Mouse (Mus musculus) skeletal muscle tissue, adult 2 months (tissue): ENCODE results near the gene D10Wsu102e.
"Not testable (repeated sequence)": the region's sequence is repeated elsewhere in the genome, so short reads cannot be mapped to it uniquely, and the experiment has no call there.

Source experiments
- DNase-seq: peaks from one replicate; pipeline ENCODE4 v3.0.0-alpha.2; 2012; ENCODE audit warnings: low read depth, low spot score

D10Wsu102e gene

DNA sequence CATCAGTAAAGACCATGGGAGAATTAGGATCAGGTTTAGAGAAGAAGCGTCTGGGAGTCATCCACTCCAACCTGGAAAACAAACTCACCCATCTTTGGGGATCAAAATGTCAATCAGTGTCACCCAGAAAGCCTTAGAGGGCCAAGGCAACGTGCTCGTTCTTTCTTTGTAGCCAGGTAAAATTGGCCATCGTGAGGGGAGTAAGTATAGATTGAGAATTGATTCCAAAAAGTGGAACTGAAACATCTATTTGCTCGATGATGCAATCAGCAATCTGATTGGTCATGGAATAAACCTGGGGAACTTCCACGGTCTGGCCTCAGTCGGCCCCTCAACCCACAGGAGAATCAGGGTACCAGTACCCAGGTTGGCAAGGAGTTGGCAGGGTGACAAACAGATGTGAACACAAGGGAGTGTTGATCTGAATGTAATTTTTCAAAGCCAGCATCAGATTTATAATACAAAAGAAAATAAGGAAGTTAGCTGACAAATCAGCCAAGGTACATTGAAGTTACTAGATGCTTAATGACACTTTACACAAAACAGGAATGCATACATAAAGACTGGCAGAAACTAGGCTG lies 25.4 kb downstream of the D10Wsu102e start:
- no peak for DNase-seq

DNA sequence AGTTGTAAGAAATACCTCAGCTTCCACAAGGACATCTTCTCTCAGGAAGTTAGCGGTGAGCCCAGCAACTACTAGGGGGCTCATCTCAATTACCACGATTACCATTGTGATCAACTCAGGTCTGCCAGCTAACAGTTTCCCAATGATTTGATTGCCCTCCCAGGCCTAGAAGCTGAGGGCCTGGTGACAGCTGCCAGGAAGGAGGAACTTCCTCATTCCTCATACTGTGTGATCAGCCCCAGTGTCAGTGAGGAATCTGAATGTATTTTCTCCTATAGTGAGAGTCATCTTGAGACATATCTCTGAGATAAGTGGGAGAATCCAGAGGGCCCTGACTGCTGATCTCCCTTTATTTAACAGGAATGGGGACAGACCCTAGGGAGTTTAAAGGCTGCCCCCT lies 37.3 kb downstream of the D10Wsu102e start:
- no peak for DNase-seq

DNA sequence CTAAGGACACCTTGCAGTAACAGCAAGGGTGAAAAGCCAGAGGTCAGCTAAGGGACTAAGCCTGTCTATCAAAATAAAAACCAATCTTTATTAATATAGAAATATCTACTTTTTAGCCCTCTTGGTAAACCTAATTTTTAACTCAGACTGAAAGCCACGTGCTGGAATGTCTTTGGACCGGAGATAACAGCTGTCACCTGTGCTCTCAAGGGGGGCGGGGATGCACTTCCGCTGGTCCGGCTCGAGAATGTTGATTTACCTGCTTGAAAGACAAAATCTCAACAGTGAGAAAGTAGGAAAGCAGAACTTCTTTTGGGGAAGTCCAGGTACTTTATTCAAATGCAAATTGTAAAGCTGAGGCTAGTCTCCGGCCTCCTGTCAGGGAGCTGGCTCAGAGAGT lies 40.9 kb downstream of the D10Wsu102e start:
- DNase-seq, result not testable (repeated sequence)

DNA sequence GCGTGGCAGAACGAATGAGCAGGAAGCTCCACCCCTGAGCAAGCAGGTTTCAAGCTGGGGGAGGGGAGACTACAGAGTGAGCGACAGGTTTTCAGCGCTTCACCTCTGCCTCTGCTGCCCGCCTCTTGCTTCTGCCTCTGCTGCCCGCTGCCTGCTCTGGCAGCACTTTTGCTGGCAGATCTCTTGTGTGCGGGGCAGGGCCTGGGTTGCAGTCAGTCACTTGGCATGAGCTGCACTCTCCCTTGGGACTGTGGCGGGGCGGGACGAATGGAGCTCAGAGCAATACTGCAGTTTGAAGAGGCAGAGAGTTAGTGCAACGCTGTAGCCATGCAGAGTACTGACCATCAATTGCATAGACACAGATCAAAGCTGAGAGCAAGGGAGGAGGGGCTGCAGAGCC lies 45.0 kb downstream of the D10Wsu102e start:
- no peak for DNase-seq

DNA sequence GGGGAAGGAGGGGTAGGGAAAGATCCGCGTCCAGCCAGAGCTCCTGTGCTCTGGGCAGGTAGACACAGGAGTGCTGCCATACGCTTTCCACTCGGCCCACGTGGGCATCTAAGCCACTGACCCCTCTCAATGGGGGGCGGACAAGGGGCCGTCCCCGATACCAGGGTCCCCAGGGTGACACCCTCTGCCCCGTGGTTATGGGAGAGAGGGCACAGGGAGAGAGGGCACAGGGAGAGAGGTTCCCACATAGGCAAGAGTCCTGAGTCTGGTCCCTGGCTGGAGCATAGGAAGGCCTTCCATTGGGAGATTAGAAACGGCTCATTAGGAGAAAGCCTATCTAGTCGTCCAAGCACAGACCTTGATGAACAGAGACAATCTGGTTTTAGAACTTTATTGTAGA lies 45.7 kb downstream of the D10Wsu102e start:
- DNase-seq, result no peak

DNA sequence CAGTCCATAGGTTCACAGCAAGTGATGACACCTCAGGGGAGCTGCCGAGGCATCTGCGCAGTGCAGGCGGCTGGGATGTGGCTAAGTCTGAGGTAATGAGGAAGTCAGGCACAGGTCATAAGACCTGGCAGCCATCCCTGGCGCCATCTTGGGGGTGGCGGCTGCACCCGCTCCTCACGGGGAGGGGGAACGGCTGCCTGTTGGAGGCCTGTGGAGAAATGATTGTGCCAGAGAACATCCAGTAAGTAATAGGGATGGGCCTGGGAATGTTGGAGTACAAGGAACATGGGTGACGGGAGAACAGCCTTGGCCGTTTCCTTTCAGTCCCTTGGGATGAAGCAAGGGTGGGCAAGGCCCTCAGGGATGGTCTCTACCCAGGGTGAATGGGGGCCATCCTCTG lies 47.1 kb downstream of the D10Wsu102e start:
- no peak for DNase-seq

DNA sequence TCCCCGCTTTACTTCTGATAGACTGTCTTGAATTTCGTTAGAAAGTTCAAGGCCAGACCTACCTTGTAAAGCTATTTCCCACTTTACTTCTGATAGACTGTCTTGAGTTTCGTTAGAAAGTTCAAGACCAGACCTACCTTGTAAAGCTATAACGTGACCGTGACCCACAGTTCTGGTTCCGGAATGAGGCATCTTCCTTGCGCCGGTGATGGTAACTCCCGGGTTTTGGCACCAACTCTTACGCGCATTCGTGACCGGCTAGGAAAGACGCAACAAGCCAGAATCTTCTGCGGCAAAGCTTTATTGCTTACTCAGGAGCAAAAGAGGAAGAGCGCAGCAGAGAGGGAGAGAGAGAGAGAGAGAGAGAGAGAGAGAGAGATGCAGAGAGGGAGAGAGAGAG lies 58.4 kb downstream of the D10Wsu102e start:
- DNase-seq, result not testable (repeated sequence)

DNA sequence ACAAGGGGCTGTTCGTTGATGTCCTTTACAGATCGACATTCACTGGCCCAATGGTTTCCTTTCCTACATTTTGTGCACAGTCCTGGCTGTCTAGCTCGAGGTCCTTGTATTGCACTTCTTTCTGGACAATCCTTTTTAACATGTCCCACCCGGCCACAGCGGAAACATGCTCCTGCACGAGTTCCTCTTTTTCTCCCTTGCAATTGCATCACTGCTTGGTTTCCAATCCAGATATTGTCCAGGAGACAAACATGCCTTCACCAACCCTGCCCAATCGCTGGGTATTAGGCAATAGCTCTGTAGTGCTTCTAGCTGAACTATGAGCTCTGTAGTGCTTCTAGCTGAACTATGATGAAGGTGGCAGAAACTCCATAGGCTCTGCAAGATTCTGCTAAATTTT lies 88.6 kb downstream of the D10Wsu102e start:
- DNase-seq, result no peak

DNA sequence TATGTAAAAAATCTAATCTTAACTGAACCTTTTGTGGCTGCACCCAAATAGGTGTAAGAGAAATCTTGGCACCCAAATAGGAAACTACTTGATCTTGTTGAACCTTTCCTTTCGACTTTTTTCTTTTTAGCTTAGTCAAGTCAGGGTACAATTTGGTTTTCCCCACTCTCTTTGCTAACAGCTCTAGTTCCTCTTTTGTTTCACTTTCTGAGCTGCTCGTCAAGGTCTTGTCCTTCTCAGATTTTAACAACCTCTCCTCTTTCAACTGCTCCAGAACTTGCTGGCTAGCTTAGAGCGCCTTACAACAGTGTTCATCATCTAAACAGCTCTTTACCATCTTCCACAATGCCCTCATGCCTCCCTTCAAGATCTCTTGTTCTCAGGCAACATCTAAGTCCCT lies 97.5 kb downstream of the D10Wsu102e start:
- DNase-seq, result no peak

DNA sequence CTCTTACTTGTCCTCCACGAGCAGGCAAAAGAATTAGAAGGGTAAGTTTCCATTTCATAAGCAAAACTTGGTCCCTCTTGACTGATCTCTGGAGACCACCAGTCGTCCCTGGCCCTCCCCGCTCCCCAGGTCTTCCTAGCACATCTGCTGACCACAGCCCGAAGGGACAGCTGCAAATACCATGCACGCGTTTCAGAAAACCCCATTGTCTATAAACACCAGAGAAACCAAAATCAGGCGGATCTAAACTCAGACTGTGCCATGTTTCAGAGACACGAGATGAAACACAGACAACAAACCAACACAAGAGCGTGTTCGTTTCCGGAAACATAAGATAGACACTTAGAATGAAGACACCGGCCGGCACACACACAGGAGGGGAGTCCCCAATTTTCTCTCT lies 115.2 kb downstream of the D10Wsu102e start:
- DNase-seq, result no peak

DNA sequence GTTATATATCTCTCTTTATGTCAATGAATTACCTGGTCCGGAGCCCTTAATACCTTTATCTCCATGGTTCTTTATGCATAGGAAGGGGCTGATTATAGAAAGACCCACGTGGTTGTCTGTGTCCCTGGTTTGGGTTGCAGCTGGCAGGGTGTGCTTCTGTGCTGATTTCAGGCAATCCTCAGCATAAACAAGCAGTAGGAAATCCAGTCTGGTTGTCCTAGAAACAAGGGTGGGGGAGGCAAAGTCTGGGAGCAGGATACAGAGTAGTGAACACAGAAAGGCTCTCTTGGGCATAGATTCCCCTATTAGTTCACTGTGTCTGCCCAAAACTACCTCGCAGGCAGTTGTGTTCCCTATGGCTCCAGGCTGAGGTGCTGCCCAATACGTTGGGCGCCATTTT lies 117.3 kb downstream of the D10Wsu102e start:
- no peak for DNase-seq

DNA sequence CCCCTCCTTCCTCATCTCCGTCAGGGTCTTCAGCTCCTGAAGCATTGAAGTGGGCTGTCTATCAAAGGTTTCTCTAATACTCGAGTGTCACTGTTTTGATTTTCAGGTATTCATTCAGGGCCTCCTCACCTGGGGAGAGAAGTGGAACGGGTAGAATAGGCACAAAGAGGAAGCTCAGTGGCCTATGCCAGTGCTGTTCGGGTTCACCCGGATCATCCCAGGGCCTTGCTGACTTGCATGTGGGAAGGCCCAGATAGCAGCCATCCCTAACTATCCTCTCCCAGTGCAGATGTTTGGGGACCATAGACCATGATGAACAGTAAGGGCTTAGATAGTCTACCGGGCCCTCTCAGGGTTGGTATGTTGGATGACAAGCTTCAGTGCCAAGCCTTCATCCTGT lies 130.5 kb downstream of the D10Wsu102e start:
- no peak for DNase-seq

DNA sequence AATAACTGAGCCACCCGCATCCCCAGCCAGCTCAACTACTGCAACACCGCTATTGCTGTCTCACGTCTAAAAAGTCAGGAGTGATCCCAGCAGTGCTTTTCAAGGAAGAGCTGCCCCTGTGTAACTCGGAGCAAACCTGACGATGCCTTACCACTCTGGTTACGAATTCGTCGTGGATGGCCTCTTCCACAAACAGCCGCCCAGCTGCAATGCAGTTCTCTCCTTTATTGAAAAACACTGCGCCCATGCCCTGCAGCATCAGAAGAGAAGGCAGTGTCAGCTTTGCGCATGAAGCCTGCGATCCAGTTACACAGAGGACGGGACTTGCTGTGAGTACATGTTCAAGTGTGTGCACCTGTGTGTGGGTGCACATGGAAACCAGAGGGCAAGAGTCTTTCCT lies 137.3 kb downstream of the D10Wsu102e start:
- DNase-seq, result no peak

DNA sequence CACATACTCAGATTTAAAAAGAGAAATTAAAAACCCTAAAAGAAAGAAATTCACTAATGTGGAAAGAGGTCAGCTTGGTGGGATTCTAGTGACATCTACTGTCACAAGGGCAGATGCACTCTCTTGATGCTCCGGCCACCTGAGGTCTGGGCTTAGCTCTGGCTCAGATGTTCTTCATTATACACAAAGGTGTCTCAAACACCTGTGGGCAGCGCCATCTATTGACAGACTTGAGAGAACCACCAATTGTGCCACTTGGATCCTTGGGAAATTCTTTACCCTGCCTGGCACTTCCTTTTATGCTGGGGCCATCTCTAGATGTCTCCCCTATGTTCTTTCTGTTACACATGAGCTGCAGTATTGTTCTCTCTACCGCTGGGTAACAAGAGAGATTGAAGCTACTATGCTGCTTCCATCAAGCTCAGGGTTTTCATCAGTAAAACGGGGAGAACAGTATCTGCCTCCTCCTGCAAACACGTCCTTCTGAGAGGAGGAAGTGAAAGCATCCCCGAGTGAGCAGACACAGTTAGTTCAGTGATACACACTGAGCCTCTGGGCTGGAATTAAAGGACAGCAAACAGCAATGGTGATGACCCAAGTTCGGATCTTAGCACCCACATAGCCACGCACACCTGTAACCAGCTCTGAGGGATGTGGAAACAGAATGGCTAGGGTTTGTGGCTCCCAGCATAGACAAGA lies 149.1 kb downstream of the D10Wsu102e start:
- no peak for DNase-seq

DNA sequence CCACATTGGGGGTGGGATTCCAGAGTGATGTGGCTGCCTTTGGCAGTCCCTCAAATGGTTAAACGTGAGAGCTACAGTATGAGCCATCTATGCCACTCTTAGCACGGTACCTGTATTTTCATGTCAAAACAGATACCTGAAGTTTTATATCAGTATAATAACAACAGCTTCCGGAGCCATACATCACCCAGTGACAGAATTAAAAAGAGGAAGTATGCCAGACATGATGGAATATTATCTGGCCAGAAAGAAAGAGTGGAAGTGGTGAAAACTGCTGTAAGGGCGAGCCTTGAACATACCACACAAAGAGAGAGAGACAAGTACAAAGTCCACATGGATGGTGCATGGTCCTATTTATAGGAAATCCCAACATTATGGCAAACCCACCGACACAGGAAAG lies 151.3 kb downstream of the D10Wsu102e start:
- DNase-seq, result no peak

DNA sequence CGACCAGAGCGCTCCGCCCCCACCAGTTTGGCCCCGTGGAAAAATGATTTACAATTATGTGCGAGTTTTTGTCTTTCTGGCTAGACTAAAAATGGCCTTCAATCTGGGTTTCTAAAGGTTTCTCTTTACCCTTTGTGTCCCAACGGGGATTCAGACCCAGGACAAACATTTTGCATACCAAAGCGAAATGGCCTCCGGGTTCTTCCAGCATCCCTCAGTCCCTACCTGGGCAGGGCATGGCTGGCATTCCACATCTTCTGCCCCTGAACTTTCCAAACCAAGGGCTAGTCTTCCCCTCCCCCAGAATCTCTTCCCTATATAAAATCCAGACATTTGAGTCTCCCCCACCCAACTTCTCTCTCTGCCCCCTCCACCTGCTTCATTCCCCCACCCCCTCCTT lies 153.7 kb downstream of the D10Wsu102e start:
- DNase-seq, result no peak

DNA sequence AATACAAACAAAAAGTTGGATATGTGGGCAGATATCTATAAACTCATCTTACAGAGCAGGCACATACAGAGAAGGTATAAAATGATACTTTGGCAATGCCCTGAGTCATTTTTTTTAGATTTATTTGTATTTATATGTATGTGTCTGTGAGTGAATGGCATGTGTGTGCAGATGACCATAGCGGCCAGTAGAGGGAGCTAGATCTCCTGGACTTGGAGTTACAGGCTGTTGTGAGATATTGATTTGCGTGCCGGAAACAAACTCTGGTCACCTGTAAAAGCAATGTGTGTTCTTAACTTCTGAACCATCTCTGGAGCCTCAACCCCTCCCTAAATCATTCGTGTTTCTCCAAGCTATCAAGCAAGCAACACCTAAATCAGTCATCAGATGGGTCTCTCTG lies 161.0 kb downstream of the D10Wsu102e start:
- DNase-seq, result no peak

DNA sequence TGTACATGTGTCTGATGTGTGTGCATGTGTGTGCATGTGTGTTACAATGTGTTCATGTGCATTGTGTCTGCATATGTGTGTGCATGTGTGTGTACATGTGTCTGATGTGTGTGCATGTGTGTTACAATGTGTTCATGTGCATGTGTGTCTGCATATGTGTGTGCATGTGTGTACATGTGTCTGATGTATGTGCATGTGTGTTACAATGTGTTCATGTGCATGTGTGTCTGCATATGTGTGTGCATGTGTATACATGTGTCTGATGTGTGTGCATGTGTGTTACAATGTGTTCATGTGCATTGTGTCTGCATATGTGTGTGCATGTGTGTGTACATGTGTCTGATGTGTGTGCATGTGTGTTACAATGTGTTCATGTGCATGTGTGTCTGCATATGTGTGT lies 164.2 kb downstream of the D10Wsu102e start:
- DNase-seq, result not testable (repeated sequence)

DNA sequence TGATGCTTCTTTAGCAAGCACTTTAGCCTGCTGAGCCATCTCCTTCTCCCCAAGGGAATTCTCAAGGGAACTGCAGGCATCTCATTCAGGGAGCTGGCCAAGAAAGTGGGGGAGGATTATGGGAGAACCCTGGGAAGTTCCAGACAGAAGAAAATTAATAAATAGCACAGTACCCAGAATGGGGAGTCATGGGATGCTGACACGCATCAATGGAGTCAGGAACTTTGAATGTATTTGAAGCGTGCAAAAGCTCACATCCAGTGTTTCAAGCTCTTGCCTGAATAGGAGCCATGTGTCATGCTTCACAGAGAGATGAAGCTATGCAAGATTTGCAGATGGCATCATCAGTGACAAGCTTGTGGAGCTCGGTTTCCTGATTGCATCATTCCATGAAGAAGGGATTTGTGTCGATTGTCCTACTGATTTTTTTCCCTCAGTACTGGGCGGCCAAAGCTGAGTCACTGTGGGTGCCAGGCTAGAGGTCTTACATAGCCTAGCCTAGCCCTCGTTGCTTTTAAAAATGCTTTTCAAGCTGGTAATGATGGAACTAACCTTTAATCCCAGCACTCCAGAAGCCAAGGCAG lies 170.5 kb downstream of the D10Wsu102e start:
- no peak for DNase-seq

DNA sequence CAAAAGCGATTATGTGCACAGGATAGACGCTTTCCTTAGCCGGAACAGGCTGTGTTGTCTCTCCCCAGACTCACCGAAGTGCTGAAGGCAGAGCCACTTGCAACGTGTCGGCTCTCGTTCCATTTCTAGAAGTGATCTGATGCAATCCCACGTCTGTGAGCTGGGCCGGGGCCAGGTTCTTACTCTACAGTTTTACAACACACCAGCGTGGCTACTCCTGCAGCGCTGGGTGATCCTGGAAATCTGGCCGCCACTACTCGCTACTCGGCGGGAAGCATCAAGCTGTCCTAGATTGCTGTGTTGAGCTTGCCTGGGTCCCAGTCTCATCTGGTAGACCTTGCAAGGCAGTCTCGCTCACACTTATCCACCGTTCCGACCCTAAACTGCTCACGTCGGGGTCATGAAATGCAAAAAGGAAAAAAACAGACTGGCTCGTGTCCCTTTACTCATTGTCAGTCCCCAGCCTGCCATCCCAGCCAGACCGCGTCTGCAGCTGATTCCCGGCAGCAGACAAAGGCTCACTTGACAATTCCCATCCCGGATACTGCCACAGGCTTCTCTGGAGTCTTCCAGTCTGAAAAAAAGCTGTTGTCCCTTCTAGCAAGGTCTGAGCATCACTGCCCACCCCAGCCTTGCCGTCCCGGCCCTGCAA lies 173.4 kb downstream of the D10Wsu102e start:
- DNase-seq, result peak; percentile 66

DNA sequence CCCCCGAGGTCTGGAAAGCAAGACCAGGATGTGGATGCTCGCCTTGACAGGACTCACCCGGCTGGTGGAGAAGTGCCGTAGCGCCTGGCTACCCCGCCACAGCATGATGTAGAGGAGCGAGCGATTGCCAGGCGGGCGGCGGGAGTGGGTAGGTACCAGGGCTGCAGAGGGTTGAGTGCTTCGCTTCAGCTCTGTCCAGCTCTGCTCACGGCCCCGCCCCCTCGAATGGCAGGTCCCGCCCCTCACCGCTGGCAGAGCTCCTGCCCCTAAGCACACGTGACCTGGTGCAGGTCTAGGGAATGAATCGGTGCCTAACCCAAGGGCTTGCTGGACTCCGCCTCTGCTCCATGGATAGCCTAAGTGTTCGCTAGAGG lies 173.9 kb downstream of the D10Wsu102e start, which contains the start of gene Aldh1l2:
Gene Aldh1l2 (minus strand): TSS at position 231 of the 374 bp plus-strand sequence.
- DNase-seq, result peak; percentile 38

DNA sequence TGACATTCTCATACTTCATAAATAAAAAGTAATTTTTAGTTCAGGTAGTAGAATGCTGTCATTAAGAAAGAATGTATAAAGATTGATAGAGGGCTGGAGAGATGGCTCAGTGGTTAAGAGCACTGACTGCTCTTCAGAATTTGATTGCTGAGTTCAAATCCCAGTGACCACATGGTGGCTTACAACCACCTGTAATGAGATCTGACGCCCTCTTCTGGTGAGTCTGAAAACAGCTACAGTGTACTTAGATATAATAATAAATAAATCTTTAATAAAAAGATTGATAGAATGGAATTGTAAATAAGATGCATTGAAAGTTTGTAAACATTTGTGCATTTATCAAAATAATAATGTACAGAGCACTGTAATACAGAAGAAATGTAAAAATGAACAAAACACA lies 176.4 kb downstream of the D10Wsu102e start:
- DNase-seq, result no peak
